Mouse (Mus musculus) ES-Bruce4 (cell line): ENCODE results near the gene 1700001P01Rik. TPM values are rescaled to one million over a fixed set of nuclear protein-coding genes. Genes with fewer than 3 reads are reported as not detected.
A peak's percentile ranks its signal among the peaks of the same experiment; 100 is the strongest.

Source experiments
- H3K27ac ChIP-seq: 2 replicates; pipeline ENCODE4 v1.5.1; 2012; ENCODE audit warnings: low read length, inconsistent platforms; ENCODE audit not compliant: insufficient read depth
- H3K27me3 ChIP-seq: 2 replicates; pipeline ENCODE4 v1.6.1; 2012; ENCODE audit warnings: mild to moderate bottlenecking, low read length, inconsistent platforms; ENCODE audit not compliant: control insufficient read depth, poor library complexity, insufficient read depth, severe bottlenecking
- H3K36me3 ChIP-seq: 2 replicates; pipeline ENCODE4 v1.6.1; 2012; ENCODE audit warnings: inconsistent platforms, mild to moderate bottlenecking, low read length, moderate library complexity; ENCODE audit not compliant: control insufficient read depth, poor library complexity, insufficient read depth, severe bottlenecking
- H3K4me1 ChIP-seq: one replicate; pipeline ENCODE4 v1.8.1; 2011; ENCODE audit warnings: low read length; ENCODE audit not compliant: control insufficient read depth, insufficient read depth
- H3K4me3 ChIP-seq: 2 replicates; pipeline ENCODE4 v1.5.1; 2011; ENCODE audit warnings: low read depth, mild to moderate bottlenecking, low read length
- H3K9ac ChIP-seq: 2 replicates; pipeline ENCODE4 v1.6.1; 2012; ENCODE audit warnings: low read depth, mild to moderate bottlenecking, inconsistent platforms; ENCODE audit not compliant: poor library complexity, severe bottlenecking
- H3K9me3 ChIP-seq: replicated peaks from 2 replicates; pipeline ENCODE4 v1.6.1; 2012; ENCODE audit warnings: mild to moderate bottlenecking, low read length, inconsistent platforms; ENCODE audit not compliant: control insufficient read depth, poor library complexity, insufficient read depth, severe bottlenecking
- CTCF ChIP-seq: IDR thresholded peaks from one replicate; pipeline ENCODE4 v1.8.1; 2011; ENCODE audit warnings: low read depth, low read length
- EP300 ChIP-seq: IDR thresholded peaks from 2 replicates; pipeline ENCODE4 v1.6.1; 2011; ENCODE audit warnings: low read depth, low read length; ENCODE audit not compliant: insufficient read depth
- POLR2A ChIP-seq: IDR thresholded peaks from one replicate; pipeline ENCODE4 v1.8.1; 2011; ENCODE audit warnings: low read length; ENCODE audit not compliant: insufficient read depth
- polyA plus RNA-seq: library from polyadenylated mRNA; stranded (reverse); fragments of >200 nt; gene quantifications from 2 replicates; pipeline ENCODE4 v1.2.4, GENCODE M21; 2011; ENCODE audit warnings: low read depth; ENCODE audit not compliant: missing spikeins, insufficient read depth, insufficient read length

Gene 1700001P01Rik
- polyA plus RNA-seq, 1 experiment = 0.99 TPM

DNA sequence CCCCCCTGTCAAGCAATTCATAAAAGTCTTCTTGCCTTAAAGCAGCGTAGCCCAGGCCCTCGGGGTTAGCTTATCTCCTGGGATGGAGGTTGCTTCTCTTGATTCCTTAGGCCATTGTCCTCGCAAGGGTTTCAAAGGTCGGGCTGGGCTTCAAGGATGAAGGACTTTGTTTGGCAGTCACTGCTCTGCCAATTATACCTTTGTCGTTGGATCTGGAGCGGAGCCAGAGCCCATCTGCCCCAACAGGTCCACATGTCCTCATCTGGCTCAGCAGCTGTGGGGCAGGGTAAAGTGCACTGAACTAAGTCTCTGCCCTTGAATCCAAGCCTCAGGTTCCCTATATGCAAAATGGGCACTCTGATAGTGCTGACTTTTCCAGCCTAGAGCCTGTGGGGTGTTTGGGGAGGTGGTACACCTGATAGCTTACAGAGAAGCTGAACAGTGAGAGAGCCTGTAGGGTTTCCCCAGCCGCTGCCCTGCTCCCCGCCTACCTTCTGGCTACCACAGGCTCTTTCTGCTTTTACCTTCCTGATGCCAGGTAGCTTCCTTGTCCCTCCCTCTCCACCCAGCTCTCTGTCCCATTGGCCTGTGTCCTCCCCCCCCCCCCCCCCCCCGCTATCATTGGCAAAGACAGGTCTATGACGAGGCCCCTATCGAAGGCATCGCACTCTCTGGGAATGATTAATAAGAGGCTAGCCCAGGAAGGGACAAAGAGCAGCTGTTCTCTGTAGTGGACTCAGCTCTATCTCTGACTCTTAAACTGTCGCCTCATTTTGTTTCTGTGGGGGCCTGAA lies 36.0 kb upstream of the 1700001P01Rik start:
- peaks cover 43% of the 10 kb centered on the region for H3K4me1 ChIP-seq

DNA sequence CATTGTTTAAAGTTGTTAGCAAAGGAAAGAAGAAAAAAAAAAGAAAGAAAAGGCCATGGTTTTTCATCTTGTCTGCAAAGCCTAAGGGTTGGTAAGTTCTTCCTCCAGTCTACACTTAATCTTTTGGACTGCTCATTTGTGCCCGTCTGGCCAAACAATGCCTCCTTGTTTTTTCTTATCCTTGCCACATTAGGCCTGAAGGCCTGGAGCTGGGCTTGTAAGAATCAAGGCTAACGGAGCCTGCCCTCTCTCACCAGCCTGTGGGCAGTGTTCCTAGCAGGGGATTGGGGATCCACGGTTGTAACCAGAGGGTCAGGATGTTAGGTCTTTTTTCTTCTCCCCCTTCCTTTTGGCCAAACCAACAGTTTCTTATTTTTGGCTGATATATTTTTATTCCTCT lies 35.3 kb upstream of the 1700001P01Rik start:
- H3K9ac ChIP-seq = no peak overlapping the region
- H3K27me3 ChIP-seq = no peaks in the 10 kb centered on the region
- no peaks in the 10 kb centered on the region for H3K9me3 ChIP-seq
- TF ChIP-seq CTCF = no peak
- no peak for TF ChIP-seq POLR2A
- no peak for TF ChIP-seq EP300
- peaks cover 26% of the 10 kb centered on the region for H3K36me3 ChIP-seq
- no peak overlapping the region for H3K4me3 ChIP-seq
- H3K27ac ChIP-seq = 0 out of 2 replicates have a peak overlapping the region, but pooled peaks have one; percentile 16
- H3K4me1 ChIP-seq = peaks cover 42% of the 10 kb centered on the region

More for the DNA sequence above, 36.0 kb upstream of the 1700001P01Rik start:
- Histone ChIP-seq H3K27me3 (no peaks in the 10 kb centered on the region), H3K36me3 (peaks cover 25% of the 10 kb centered on the region), H3K9ac (no peak overlapping the region), H3K9me3 (no peaks in the 10 kb centered on the region), H3K27ac (peak overlapping the region; percentile 16; the same call in 1 of the 2 replicates), H3K4me3 (no peak overlapping the region)
- TF ChIP-seq EP300 = no peak

DNA sequence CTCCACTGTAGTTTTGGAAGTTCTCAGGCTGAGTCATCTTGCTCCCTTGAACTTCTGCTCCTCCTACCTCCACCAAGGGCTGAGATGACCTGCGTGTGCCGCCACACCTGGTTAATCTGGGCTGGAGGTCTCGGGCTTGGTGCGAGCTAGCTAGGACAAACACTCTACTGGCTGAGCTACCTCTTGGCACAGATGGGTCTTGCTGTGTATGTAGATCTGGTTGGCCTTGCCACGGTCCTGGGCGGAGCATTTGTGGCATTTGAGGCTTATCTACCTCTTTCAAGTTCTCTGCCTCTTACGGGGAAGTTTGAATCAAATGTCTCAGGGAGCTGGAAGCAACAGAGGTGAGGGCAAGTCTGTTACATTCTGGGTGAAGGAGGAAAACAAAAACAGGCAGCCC lies 34.6 kb upstream of the 1700001P01Rik start:
- Histone ChIP-seq H3K9me3 (no peaks in the 10 kb centered on the region), H3K36me3 (peaks cover 26% of the 10 kb centered on the region), H3K4me1 (peaks cover 42% of the 10 kb centered on the region), H3K4me3 (no peak overlapping the region), H3K27me3 (no peaks in the 10 kb centered on the region), H3K27ac (peak overlapping the region; percentile 57), H3K9ac (no peak overlapping the region)
- TF ChIP-seq CTCF = no peak
- no peak for TF ChIP-seq EP300
- TF ChIP-seq POLR2A = no peak

DNA sequence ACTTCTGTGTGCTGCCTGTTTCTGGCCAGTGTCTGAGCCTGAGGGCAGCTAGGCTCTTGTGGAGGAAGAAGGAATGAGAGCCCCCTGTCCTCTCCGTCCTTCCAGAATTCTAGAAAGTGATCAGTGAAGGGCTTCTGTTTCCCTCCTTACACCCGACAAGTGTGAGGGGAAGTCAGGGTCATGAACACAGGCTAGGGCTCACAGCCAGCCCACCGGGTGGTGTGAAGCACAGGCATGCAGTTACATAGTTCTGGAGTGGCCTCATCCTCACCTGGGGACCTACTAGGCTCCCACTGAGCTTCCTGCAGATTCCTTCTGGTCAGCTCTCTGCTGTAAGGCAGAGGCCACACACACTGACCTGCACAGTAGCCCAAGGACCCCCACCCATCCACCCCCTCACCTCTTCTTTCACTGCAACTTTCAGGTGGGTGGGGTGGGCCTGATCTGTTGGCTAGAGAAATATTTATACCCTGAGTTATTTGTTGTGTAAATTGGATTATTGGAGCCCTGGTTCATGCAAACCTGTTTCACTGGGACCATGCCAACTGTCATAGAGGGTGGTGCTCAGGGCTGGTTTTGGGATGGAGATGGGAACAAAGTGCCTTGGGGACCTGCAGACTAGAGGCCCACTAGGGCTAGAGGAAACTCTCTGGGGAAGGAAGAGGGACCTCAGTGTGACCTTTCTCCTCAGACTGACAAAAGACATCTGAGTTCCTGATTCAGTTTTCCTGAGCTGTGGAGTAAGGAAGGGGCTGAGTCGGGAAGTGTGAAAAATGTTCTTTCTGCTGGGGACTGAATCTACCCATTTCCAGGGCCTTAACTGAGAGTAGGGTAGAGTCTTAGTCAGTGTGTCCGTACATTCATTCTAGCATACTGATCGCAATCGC lies 33.8 kb upstream of the 1700001P01Rik start:
- peaks cover 23% of the 10 kb centered on the region for H3K36me3 ChIP-seq
- TF ChIP-seq EP300 = no peak
- no peak for TF ChIP-seq CTCF
- no peak for TF ChIP-seq POLR2A

DNA sequence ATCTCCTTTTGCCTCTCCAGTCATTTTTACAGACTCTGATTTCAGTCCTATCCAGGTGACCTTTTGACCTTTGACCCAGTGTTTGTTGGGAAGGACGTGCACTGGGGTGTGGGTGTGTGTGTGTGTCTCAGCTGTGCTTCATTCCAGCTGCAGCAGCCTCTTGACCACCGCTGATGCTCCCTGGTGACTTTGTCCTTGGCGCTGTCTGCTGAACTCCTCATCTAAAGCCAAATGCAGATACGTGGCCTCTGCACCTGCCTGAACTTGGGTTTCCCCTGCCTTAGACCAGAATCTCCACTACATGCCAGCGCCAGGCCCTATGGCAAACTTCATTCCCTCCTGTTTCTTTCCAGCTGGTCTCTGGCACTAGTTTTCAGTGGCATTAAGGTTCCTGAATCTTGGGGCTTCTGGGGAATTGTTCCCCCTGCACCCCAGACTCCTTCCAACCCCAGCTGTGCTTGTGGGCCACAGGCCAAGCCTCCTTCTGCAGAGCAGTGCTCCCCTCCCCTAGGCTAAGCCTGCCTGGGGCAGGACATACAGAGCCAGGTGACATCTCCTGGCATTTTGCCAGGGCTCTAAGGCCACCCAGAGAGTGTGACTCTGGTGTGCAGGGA lies 33.0 kb upstream of the 1700001P01Rik start:
- Histone ChIP-seq H3K9ac (peak overlapping the region; percentile 44), H3K4me3 (0 out of 2 replicates have a peak overlapping the region, but pooled peaks have one; percentile 5), H3K36me3 (peaks cover 18% of the 10 kb centered on the region)

More for the DNA sequence above, 33.8 kb upstream of the 1700001P01Rik start:
- no peaks in the 10 kb centered on the region for H3K27me3 ChIP-seq
- H3K4me3 ChIP-seq = no peak overlapping the region
- H3K9ac ChIP-seq = peak overlapping the region; percentile 10; the same call in 1 of the 2 replicates
- no peaks in the 10 kb centered on the region for H3K9me3 ChIP-seq
- peaks cover 42% of the 10 kb centered on the region for H3K4me1 ChIP-seq
- peak overlapping the region; percentile 97 for H3K27ac ChIP-seq

More for the DNA sequence above, 33.0 kb upstream of the 1700001P01Rik start:
- H3K27ac ChIP-seq = peak overlapping the region; percentile 97
- H3K4me1 ChIP-seq = peaks cover 38% of the 10 kb centered on the region
- H3K27me3 ChIP-seq = no peaks in the 10 kb centered on the region
- no peaks in the 10 kb centered on the region for H3K9me3 ChIP-seq
- no peak for TF ChIP-seq POLR2A
- TF ChIP-seq EP300 = peak; percentile 98
